Mouse (Mus musculus) forebrain, embryonic 11.5 days (tissue): Measurements from ENCODE around the gene Npas3. TPM values are rescaled to one million over a fixed set of nuclear protein-coding genes. Genes with fewer than 3 reads are reported as not detected.

Source experiments
- ATAC-seq: fragments of 200-750 bp; cut with Nextera tagmentation; replicated peaks from 2 replicates; pipeline ENCODE4 v1.8.0; 2017; ENCODE audit warnings: moderate TSS enrichment; ENCODE audit not compliant: low FRiP score
- DNase-seq: peaks from one replicate; pipeline ENCODE4 v3.0.0-alpha.2; 2017; ENCODE audit warnings: low spot score
- H3K27ac ChIP-seq: fragments of 300-500 bp; sonication (generic); 2 replicates; pipeline ENCODE4 v1.5.1; 2014; ENCODE audit warnings: low read depth, low read length
- H3K27me3 ChIP-seq: fragments of 300-500 bp; sonication (generic); 2 replicates; pipeline ENCODE4 v1.6.1; 2014; ENCODE audit warnings: mild to moderate bottlenecking, low read length, mixed read lengths; ENCODE audit not compliant: control insufficient read depth, insufficient read depth
- H3K36me3 ChIP-seq: fragments of 300-500 bp; sonication (generic); 2 replicates; pipeline ENCODE4 v1.6.1; 2014; ENCODE audit warnings: mild to moderate bottlenecking, low read length, moderate library complexity, mixed read lengths; ENCODE audit not compliant: control insufficient read depth, insufficient read depth
- H3K4me1 ChIP-seq: fragments of 300-500 bp; sonication (generic); replicated peaks from 2 replicates; pipeline ENCODE4 v1.6.1; 2014; ENCODE audit warnings: low read length, mixed read lengths; ENCODE audit not compliant: control insufficient read depth, insufficient read depth
- H3K4me2 ChIP-seq: fragments of 300-500 bp; sonication (generic); 2 replicates; pipeline ENCODE4 v1.6.1; 2014; ENCODE audit warnings: low read depth, mild to moderate bottlenecking, low read length, moderate library complexity, mixed read lengths; ENCODE audit not compliant: severe bottlenecking
- H3K4me3 ChIP-seq: fragments of 300-500 bp; sonication (generic); 2 replicates; pipeline ENCODE4 v1.5.1; 2014; ENCODE audit warnings: low read depth, low read length
- H3K9ac ChIP-seq: fragments of 300-500 bp; sonication (generic); 2 replicates; pipeline ENCODE4 v1.6.1; 2014; ENCODE audit warnings: low read length
- H3K9me3 ChIP-seq: fragments of 300-500 bp; sonication (generic); 2 replicates; pipeline ENCODE4 v1.6.1; 2016; ENCODE audit warnings: low read length, mixed read lengths; ENCODE audit not compliant: control insufficient read depth
- WGBS: fragments of 180-500 bp; shearing (Covaris S2); extraction: QIAGEN DNeasy Blood & Tissue Kit; methylation state at CpG from one replicate; pipeline ENCODE4 v1.1.7; 2014; 5-methylcytosine and 5-hydroxymethylcytosine counted together
- polyA plus RNA-seq: library from polyadenylated mRNA; unstranded; fragments of >200 nt; fragmentation: Nextera tagmentation; extraction: Ambion mirVana; gene quantifications from 2 replicates; pipeline ENCODE4 v1.2.1, GENCODE M21; 2014

Npas3 gene
- polyA plus RNA-seq, 1 experiment from 2014 or later = 22.5 TPM

DNA sequence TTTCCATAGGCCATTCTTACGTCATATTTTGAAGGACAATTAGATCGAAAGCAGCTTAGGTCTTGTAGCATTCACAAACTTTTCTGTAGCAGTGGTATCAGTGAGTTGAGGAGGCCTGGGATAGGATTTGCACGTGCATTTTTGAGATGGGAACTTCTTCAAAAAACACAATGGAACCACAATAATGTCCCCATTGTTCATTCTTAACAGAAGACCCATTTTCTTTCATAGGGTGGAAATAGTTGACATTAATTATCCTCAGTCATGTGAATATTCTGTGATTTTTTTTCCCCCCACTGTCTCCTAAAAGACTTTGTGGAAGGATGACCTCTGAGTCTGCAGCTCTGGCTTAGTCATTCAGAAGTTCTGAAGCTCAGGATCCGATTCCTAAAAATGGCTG lies 41.9 kb downstream of the Npas3 start:
- Histone ChIP-seq H3K4me1 (peaks cover 14% of the 10 kb centered on the region), H3K4me2 (no peak overlapping the region), H3K27me3 (no peaks in the 10 kb centered on the region), H3K36me3 (no peaks in the 10 kb centered on the region), H3K27ac (no peak overlapping the region), H3K4me3 (no peak overlapping the region), H3K9me3 (no peaks in the 10 kb centered on the region), H3K9ac (no peak overlapping the region)
- no peak for DNase-seq
- 74% methylated on average over 4 of the region's 4 CpGs for WGBS
- ATAC-seq = no peak

DNA sequence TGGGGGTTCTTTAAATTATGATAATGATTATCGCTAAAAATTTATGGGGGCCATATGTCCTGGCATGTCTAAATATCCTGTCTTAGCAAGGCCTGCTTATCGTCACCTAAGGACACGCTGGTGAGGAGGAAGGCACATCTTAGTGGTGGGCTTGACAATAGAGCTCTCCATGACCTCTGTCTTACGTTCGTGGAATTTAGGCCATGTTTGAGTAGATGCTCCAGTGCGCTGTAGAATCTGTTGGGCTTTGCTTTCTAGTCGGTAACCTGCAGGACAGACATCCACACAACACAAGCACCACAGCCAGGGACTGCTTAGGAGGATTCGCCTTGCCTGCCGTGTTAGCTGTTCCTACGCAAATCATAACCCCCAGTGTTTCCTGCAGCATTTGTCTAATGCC lies 42.4 kb downstream of the Npas3 start:
- Histone ChIP-seq H3K27me3 (no peaks in the 10 kb centered on the region), H3K9ac (no peak overlapping the region), H3K27ac (peak overlapping the region; percentile 94; the same call in 1 of the 2 replicates), H3K4me3 (no peak overlapping the region), H3K4me2 (no peak overlapping the region), H3K4me1 (peaks cover 17% of the 10 kb centered on the region), H3K9me3 (no peaks in the 10 kb centered on the region), H3K36me3 (no peaks in the 10 kb centered on the region)
- no peak for DNase-seq
- ATAC-seq = no peak
- WGBS = 90% methylated on average over 10 of the region's 10 CpGs

DNA sequence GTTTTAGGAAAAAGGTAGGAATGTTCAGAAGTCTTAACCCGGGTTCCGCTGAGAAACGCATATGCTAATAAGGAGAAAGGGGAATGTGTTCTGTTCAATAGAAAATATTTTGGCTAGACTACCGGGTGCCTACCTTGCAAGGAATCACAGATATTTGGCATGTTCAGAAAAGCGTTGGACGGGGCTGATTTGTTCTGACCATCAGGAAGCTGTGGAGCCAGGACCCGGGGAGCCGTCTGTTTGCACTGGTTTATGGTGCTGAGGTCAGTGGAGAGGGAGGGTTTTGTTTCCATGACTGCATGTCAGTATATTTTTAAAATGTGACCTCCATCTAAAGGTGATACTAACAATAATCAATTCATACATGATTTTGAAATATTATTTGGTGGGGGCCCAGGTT lies 43.5 kb downstream of the Npas3 start:
- Histone ChIP-seq H3K27me3 (no peaks in the 10 kb centered on the region), H3K4me2 (peak overlapping the region; percentile 36), H3K9ac (peak overlapping the region; percentile 39; the same call in 1 of the 2 replicates), H3K27ac (peak overlapping the region; percentile 94), H3K4me3 (no peak overlapping the region), H3K4me1 (peaks cover 20% of the 10 kb centered on the region), H3K9me3 (no peaks in the 10 kb centered on the region), H3K36me3 (no peaks in the 10 kb centered on the region)
- WGBS = 55% methylated on average over 8 of the region's 8 CpGs
- ATAC-seq (peak; percentile 20; the same call in 1 of the 2 replicates), DNase-seq (no peak)

DNA sequence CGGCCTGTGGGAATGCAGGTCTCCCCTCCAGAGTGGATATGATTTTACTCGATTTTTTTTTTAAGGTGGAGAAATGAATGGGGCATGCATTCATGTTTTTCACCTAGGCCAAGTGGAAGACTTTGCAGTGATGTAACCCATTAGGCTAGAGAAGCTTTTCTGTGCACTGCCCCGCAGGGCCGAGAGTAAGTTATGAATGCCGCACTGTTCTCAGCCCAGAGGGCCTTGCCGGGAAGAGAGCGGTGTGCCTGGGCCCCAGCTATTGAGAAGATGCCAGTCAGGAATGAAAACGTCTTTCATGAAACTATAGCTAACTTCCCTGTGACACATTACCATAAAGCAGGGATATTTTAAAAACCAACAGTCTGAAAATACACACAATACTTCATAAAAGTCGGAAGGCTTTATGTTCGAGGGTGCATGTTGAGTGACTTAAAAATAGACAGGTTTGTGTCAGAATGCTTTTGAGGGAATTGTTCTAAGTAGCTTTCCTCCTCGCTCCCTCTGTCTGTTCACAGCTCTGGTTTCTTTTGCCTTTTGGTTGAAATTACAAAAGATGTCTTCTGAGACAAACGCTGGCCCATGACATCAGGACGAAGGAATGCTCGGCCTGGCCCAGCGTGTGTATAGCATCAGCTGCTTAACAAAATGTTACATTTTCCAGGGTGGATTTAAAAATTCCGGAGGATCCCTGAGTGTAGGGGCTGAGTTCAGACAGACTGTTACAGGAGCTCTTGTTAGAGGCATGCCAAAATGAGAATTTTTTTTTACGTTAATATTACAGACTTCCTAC lies 44.2 kb downstream of the Npas3 start:
- Histone ChIP-seq H3K9me3 (no peaks in the 10 kb centered on the region), H3K4me3 (no peak overlapping the region), H3K27ac (peak overlapping the region; percentile 94), H3K27me3 (no peaks in the 10 kb centered on the region), H3K36me3 (no peaks in the 10 kb centered on the region), H3K4me1 (peaks cover 20% of the 10 kb centered on the region), H3K9ac (peak overlapping the region; percentile 39; the same call in 1 of the 2 replicates), H3K4me2 (peak overlapping the region; percentile 36)
- ATAC-seq (peak; percentile 94), DNase-seq (peak; percentile 81)
- 19% methylated on average over 17 of the region's 17 CpGs for WGBS

DNA sequence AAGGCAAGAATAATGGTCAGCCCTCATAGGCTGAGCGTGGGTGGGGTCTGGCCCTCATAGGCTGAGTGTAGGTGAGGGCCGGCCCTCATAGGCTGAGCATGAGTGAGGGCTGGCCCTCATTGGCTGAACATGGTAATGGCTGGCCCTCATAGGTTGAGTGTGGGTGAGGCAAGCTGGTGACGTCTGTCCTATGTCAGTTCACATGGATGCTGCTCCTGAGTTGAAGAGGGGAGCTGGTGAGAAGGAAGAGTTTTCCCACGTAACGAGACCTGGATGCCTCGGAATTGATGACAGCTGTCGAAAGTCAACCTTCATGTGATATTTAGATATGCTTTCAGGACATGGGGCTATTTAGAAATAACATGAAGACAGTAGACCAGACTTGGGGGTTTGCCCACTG lies 45.5 kb downstream of the Npas3 start:
- Histone ChIP-seq H3K36me3 (no peaks in the 10 kb centered on the region), H3K4me1 (peaks cover 24% of the 10 kb centered on the region), H3K27ac (no peak overlapping the region), H3K9ac (no peak overlapping the region), H3K4me3 (no peak overlapping the region), H3K4me2 (no peak overlapping the region), H3K27me3 (no peaks in the 10 kb centered on the region), H3K9me3 (no peaks in the 10 kb centered on the region)
- 93% methylated on average over 7 of the region's 7 CpGs for WGBS
- DNase-seq (no peak), ATAC-seq (no peak)

DNA sequence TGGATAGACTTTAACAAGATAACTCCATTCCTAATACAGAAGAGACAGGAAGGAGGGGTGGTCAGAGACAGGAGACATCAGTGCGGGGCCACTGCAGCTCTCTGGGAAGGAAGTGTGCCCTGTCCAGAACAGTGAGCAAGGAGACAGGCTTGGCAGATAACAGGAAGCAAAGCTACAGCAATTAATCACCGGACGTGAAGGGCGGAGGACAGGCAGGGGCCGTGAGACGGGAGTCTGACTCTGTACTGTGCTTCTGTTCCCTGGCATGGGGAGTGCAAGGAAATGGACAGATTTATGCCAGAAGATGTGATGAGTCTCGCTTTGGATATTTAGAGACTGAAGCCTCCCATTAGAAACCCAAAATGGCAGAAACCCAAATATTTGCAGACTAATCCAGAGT lies 47.3 kb downstream of the Npas3 start:
- DNase-seq (no peak), ATAC-seq (no peak)
- Histone ChIP-seq H3K27ac (no peak overlapping the region), H3K9ac (no peak overlapping the region), H3K4me3 (no peak overlapping the region), H3K27me3 (no peaks in the 10 kb centered on the region), H3K4me2 (no peak overlapping the region), H3K36me3 (no peaks in the 10 kb centered on the region), H3K9me3 (no peaks in the 10 kb centered on the region), H3K4me1 (peaks cover 22% of the 10 kb centered on the region)
- 75% methylated on average over 7 of the region's 7 CpGs for WGBS

DNA sequence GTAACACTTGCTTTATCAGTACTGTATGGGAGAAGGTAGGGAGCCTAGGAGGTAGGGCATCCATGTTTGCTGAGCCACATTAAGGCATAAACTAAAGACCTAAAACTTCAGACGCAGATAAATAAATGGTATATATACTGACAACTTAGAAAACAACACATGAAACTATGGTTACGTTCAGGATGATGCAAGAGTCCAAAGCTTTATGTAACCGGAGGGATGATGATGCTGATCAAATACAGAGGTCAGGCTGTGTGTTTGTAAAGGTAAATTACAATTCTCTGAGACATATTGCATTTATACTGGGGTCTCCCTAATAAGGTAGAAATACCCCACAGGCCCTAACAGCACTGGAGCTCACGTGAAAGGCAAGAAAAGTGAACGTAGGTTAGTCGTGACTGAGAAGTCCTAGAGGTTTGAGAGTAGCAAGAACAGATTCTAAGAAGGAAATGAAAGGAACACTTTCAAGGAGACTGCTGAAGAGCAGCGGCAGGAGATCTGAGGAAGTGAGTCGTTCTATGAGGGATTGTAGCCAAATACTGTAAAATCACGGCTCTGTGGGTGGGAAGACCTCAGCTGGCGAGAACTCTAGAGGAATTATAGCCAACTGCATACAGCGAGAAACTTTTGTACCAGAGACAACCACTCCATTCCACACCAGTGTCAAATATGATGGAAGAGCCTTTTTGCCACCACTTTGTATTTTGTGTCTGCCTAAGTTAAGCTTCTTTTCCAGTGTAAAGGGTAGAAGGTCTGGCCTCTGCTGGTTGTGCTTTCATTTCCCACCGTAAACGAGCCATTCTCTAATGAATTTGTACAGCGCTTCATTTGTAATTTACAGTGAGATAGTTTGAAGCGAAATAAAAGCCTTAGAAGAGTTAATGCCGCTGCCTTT lies 49.7 kb downstream of the Npas3 start:
- peaks cover 10% of the 10 kb centered on the region; the same call in 1 of the 2 replicates for H3K4me1 ChIP-seq

DNA sequence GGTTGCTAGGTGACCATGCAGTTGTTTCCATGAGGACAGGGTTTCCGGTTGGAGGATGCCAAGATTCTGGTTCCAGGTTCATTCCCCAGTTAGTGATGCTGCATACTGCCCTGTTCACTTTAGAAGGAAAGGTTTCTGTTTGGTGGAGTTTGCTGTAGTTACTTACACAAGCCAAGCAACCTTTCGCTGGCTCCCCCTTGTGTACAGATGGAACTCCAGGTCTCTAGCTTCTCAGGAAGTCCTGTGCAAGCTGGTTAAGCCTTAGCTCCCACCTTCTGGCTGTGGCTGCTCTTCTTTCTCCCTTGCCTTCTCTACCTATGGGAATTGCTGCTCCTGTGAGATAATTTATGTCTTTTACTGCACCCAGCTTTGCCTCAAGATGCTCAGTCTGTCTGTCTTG lies 52.5 kb downstream of the Npas3 start:
- no peak overlapping the region for H3K4me3 ChIP-seq
- no peaks in the 10 kb centered on the region for H3K27me3 ChIP-seq
- whole genome bisulfite sequencing = 50% methylated on average over 2 of the region's 2 CpGs
- DNase-seq = no peak
- H3K4me1 ChIP-seq = peaks cover 6% of the 10 kb centered on the region; the same call in 1 of the 2 replicates
- H3K9me3 ChIP-seq = no peaks in the 10 kb centered on the region
- H3K4me2 ChIP-seq = no peak overlapping the region
- no peak for ATAC-seq
- no peak overlapping the region for H3K27ac ChIP-seq
- no peaks in the 10 kb centered on the region for H3K36me3 ChIP-seq
- no peak overlapping the region for H3K9ac ChIP-seq

More for the DNA sequence above, 49.7 kb downstream of the Npas3 start:
- H3K4me3 ChIP-seq = no peak overlapping the region
- H3K27me3 ChIP-seq = no peaks in the 10 kb centered on the region
- H3K4me2 ChIP-seq = no peak overlapping the region
- H3K9ac ChIP-seq = no peak overlapping the region
- no peaks in the 10 kb centered on the region for H3K36me3 ChIP-seq
- no peak for ATAC-seq
- no peak overlapping the region; the same call in 1 of the 2 replicates for H3K27ac ChIP-seq
- WGBS = 75% methylated on average over 16 of the region's 16 CpGs
- H3K9me3 ChIP-seq = no peaks in the 10 kb centered on the region
- DNase-seq = no peak
